Mouse (Mus musculus) liver, embryonic 12.5 days (tissue): ENCODE measurements around the gene Mrpl23. TPM values are rescaled to one million over a fixed set of nuclear protein-coding genes. Genes with fewer than 3 reads are reported as not detected.
A peak's percentile ranks its signal among the peaks of the same experiment; 100 is the strongest.

Source experiments
- ATAC-seq: fragments of 200-750 bp; cut with Nextera tagmentation; 2 replicates; pipeline ENCODE4 v1.8.0; 2017; ENCODE audit warnings: moderate number of reproducible peaks, mild to moderate bottlenecking, moderate library complexity
- H3K27ac ChIP-seq: fragments of 300-500 bp; sonication (generic); 2 replicates; pipeline ENCODE4 v1.5.1; 2016; ENCODE audit warnings: mild to moderate bottlenecking
- H3K27me3 ChIP-seq: fragments of 300-500 bp; sonication (generic); replicated peaks from 2 replicates; pipeline ENCODE4 v1.6.1; 2016; ENCODE audit warnings: mild to moderate bottlenecking, moderate library complexity
- H3K36me3 ChIP-seq: fragments of 300-500 bp; sonication (generic); 2 replicates; pipeline ENCODE4 v1.6.1; 2016; ENCODE audit warnings: mild to moderate bottlenecking, moderate library complexity
- H3K4me1 ChIP-seq: fragments of 300-500 bp; sonication (generic); 2 replicates; pipeline ENCODE4 v1.6.1; 2016
- H3K4me2 ChIP-seq: fragments of 300-500 bp; sonication (generic); 2 replicates; pipeline ENCODE4 v1.6.1; 2016; ENCODE audit warnings: mild to moderate bottlenecking, moderate library complexity
- H3K4me3 ChIP-seq: fragments of 300-500 bp; sonication (generic); 2 replicates; pipeline ENCODE4 v1.5.1; 2016; ENCODE audit warnings: mild to moderate bottlenecking, moderate library complexity
- H3K9ac ChIP-seq: fragments of 300-500 bp; sonication (generic); 2 replicates; pipeline ENCODE4 v1.6.1; 2016; ENCODE audit warnings: mild to moderate bottlenecking, moderate library complexity
- H3K9me3 ChIP-seq: fragments of 300-500 bp; sonication (generic); replicated peaks from 2 replicates; pipeline ENCODE4 v1.6.1; 2016; ENCODE audit warnings: mild to moderate bottlenecking, moderate library complexity
- WGBS: fragments of 180-500 bp; shearing (Covaris S2); methylation state at CpG from one replicate; pipeline ENCODE4 v1.1.7; 2016; ENCODE audit not compliant: insufficient replicate concordance; 5-methylcytosine and 5-hydroxymethylcytosine counted together
- polyA plus RNA-seq: library from polyadenylated mRNA; unstranded; fragments of >200 nt; fragmentation: Nextera tagmentation; extraction: Ambion mirVana; gene quantifications from 2 replicates; pipeline ENCODE4 v1.2.1, GENCODE M21; 2016

Gene Mrpl23
- 10.4 and 14.4 TPM in 2 replicates for polyA plus RNA-seq

DNA sequence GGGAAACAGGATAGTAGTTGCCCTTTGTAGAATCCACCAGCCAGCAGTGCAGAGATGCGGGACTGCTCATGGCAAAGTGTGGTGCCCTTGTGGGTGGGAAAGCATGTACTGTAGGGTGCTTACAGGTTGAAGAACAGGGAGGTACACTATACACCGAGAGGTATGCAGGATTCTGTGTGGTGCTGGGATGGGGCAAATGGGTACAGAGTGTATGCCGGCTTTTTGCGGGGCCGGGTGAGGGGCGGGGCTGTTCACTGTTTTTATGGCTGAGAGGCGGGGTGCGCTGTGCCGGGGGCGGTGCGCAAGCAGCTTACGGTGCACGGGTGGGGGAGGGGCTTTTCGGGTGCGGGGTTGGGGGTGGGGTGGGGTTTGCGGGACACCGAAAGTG, at the start of gene Mrpl23:
Gene Mrpl23, plus strand, starts transcription at position 16 of the 388 bp plus-strand sequence.
- peak within 1 kb of the TSS; percentile 92 for H3K4me2 ChIP-seq
- H3K4me3 ChIP-seq = peak within 1 kb of the TSS; percentile 84
- no peaks in the 10 kb centered on the region for H3K9me3 ChIP-seq
- peaks cover 65% of the 10 kb centered on the region for H3K4me1 ChIP-seq
- peaks cover 23% of the 10 kb centered on the region for H3K36me3 ChIP-seq
- peak within 1 kb of the TSS; percentile 91 for H3K27ac ChIP-seq
- peak within 1 kb of the TSS; percentile 85 for H3K9ac ChIP-seq
- H3K27me3 ChIP-seq = peaks cover 18% of the 10 kb centered on the region
- WGBS = 8% methylated on average over 17 of the region's 17 CpGs
- ATAC-seq = peak; percentile 30

DNA sequence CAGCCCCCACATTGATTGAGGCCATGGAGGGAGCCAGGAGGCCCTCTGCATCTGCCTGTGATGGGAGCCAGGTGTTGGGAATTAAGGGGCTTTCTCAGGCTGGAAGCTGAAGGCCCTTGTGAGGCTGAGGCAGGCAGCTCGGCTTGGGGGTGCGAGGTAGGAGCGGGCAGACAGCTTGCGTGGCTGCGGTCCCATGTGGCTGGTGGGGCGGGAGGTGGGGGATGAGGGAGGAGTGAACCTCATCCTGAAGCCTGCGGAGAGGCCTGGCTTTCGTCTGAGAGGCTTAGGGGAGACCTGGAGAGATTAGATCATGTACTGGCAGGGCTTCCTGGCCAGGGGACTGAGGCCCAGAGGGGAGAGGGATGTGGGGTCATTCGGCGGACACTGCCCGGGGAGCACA, 49.4 kb upstream of the Mrpl23 start:
- WGBS = 57% methylated on average over 11 of the region's 11 CpGs
- Histone ChIP-seq H3K4me3 (no peak overlapping the region), H3K9me3 (no peaks in the 10 kb centered on the region), H3K4me2 (no peak overlapping the region), H3K36me3 (no peaks in the 10 kb centered on the region), H3K4me1 (peaks cover 29% of the 10 kb centered on the region), H3K27ac (peak overlapping the region; percentile 65), H3K9ac (no peak overlapping the region), H3K27me3 (peaks cover 45% of the 10 kb centered on the region)
- ATAC-seq = no peak

DNA sequence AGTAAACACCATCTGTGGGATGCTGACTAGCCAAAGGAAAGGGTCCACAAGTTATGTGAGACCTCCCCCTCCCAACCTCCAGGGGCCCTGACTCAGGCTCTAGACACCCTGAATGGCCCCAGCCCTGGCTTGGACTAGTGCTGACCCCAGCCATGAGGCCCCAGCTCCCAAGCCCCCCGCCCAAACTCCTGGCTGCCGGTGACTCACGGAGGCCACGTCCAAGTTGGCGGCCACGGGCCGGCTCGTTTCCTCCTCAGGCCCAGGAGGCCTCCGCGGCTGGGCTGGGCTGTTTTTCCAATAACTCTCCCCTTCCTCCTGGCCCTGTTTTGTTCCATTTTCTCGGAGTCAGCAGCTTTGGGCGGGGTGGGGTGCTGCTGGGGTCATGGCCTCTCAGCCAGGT, 47.7 kb upstream of the Mrpl23 start:
- Histone ChIP-seq H3K4me2 (no peak overlapping the region), H3K27me3 (peaks cover 45% of the 10 kb centered on the region), H3K4me3 (no peak overlapping the region), H3K27ac (no peak overlapping the region), H3K9me3 (no peaks in the 10 kb centered on the region), H3K4me1 (peaks cover 29% of the 10 kb centered on the region), H3K36me3 (no peaks in the 10 kb centered on the region), H3K9ac (no peak overlapping the region)
- 70% methylated on average over 12 of the region's 12 CpGs for WGBS
- ATAC-seq = no peak

DNA sequence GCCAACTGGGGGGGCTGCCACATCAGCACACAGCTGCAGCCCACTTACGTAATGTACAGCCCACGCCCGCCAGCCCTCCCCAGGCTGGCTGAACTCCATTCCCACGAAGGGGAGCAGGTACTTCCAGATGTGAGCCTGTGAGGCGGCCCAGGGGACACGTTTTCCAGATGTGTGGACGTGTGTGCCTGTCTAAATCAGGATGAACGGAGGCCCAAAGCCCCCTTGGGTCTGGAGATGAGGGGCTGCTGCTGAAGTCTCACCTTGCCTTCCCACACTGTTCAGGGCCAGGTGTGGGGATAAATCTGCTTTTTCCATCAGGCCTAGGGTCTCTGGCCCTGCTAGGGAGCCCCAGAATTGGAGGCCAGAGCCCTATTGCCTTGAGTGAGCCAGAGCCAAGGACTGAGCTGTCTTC, 45.7 kb upstream of the Mrpl23 start:
- Histone ChIP-seq H3K4me1 (peaks cover 20% of the 10 kb centered on the region), H3K27me3 (peaks cover 38% of the 10 kb centered on the region), H3K27ac (no peak overlapping the region), H3K36me3 (no peaks in the 10 kb centered on the region), H3K9me3 (no peaks in the 10 kb centered on the region), H3K4me2 (no peak overlapping the region), H3K9ac (no peak overlapping the region), H3K4me3 (no peak overlapping the region)
- ATAC-seq = no peak
- WGBS = 70% methylated on average over 8 of the region's 8 CpGs

DNA sequence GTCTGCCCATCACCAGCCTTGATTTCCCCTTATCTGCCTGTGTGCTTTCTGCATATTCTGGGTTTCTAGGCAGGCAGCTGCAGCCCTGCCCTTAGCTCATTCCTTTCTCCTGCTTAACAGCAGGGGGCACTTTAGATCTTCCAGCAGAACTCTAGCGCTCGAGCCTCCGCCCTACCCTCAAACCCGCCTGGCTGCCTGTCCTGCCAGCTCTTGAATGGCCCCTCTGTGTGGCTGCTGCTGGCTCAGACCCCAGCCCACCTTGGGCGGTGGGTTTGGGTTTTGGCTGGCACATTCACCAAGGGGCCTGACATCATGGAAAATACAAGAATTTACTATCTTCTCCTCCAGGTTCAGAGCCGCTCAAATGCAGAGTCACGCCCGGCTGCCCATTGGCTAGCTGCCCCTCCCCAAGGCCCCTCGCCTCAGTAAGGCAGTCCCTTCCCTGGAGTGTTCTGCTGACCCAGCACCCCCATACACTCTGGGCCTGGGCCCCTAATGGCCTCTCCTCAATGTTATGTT, 45.1 kb upstream of the Mrpl23 start:
- Histone ChIP-seq H3K9me3 (no peaks in the 10 kb centered on the region), H3K36me3 (no peaks in the 10 kb centered on the region), H3K27ac (0 out of 2 replicates have a peak overlapping the region, but pooled peaks have one; percentile 7), H3K4me3 (no peak overlapping the region), H3K9ac (no peak overlapping the region), H3K27me3 (peaks cover 31% of the 10 kb centered on the region), H3K4me1 (peaks cover 14% of the 10 kb centered on the region; the same call in 1 of the 2 replicates), H3K4me2 (no peak overlapping the region)
- ATAC-seq = peak; percentile 48; the same call in 1 of the 2 replicates
- WGBS = 25% methylated on average over 9 of the region's 9 CpGs

DNA sequence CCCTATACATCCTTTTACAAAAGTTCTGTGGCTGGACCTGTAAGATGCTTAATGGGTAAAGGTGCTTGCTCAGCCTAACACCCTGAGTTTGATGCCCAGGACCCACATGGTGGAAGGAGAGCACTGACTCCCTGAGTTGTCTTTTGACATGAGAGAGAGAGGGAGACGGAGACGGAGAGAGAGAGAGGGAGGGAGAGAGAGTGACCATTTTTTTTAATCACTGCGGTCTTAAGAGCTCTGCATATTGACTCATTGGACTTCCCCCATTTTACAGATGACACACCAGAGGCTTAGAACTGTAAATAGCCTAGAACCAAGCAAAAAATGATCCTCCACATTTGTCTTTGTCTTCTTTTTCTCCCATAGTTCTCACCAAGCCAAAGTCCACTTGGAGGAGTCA, 44.4 kb upstream of the Mrpl23 start:
- ATAC-seq = no peak
- H3K9me3 ChIP-seq = no peaks in the 10 kb centered on the region
- H3K4me1 ChIP-seq = peaks cover 13% of the 10 kb centered on the region; the same call in 1 of the 2 replicates
- 76% methylated on average over 3 of the region's 3 CpGs for WGBS
- no peaks in the 10 kb centered on the region for H3K36me3 ChIP-seq
- no peak overlapping the region for H3K4me3 ChIP-seq
- H3K27ac ChIP-seq = no peak overlapping the region
- H3K27me3 ChIP-seq = peaks cover 26% of the 10 kb centered on the region
- no peak overlapping the region for H3K9ac ChIP-seq
- no peak overlapping the region for H3K4me2 ChIP-seq

DNA sequence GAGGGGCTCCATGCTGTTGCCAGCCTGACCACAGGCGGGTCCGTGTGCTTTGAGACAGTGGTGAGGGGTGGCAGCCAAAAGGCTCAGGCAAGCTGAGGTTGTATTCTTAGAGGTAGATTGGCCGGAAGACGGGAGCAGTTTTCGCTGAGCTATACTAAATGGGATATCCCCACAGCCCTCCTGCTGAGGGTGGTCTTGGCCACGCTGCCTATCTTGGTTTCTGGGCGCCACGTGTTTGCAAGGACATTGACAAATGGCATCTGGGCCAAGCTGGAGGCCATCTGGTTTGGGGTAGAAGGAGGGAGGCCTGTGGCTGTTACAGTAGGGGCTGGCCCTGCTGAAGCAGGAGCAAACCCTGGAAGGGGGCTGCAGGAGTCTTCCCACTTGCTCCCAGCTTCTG, 39.0 kb upstream of the Mrpl23 start:
- ATAC-seq = no peak
- H3K4me1 ChIP-seq = no peaks in the 10 kb centered on the region
- no peak overlapping the region for H3K4me3 ChIP-seq
- H3K9me3 ChIP-seq = no peaks in the 10 kb centered on the region
- H3K27ac ChIP-seq = no peak overlapping the region
- 0 out of 2 replicates have a peak, but pooled peaks cover 5% of the 10 kb centered on the region for H3K27me3 ChIP-seq
- WGBS = 74% methylated on average over 8 of the region's 8 CpGs
- no peaks in the 10 kb centered on the region for H3K36me3 ChIP-seq
- H3K4me2 ChIP-seq = no peak overlapping the region
- no peak overlapping the region for H3K9ac ChIP-seq

DNA sequence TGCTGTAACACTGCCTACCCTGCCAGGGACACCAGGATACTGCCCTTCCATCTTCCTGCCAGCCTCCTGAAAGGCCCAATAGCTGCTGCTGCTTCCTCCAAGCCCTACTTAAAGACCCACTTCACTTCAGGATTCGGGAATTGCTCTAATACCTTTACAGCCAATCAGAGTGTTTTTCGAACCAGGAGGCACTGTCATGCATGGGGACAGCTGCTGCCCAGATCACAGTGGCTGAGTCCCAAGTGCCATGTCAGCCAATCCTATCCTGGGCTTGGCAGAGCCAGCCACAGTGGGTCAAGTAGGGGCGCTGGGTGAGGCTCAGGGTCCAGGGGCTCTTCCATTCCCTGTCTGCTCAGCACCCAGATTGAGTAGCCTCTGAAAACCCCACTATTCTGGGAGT, 36.3 kb upstream of the Mrpl23 start:
- Histone ChIP-seq H3K9ac (no peak overlapping the region), H3K4me2 (no peak overlapping the region), H3K36me3 (no peaks in the 10 kb centered on the region), H3K27me3 (0 out of 2 replicates have a peak, but pooled peaks cover 5% of the 10 kb centered on the region), H3K9me3 (no peaks in the 10 kb centered on the region), H3K4me3 (no peak overlapping the region), H3K4me1 (no peaks in the 10 kb centered on the region), H3K27ac (no peak overlapping the region)
- WGBS = 50% methylated on average over 3 of the region's 3 CpGs
- ATAC-seq = no peak

DNA sequence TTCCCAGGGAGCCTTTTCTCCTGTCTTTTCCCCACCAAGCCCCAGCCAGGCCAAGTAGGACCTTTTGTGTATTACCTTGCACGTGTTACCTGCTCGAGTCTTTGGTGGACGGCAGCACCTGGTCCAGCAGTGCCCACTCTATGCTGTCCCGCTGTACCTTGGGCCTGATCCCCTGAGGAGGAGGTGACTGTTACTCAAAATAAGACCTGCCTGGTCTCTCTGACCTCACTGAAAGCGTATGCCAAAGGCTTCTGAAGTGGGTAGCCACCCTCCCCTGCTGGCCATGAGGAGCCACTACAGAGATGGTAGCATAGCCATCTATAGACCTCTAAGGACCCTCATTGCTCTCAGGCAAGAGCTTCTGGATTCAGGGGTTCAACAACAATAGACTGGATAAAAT, 35.7 kb upstream of the Mrpl23 start:
- Histone ChIP-seq H3K9ac (no peak overlapping the region), H3K27ac (no peak overlapping the region), H3K4me2 (no peak overlapping the region), H3K4me1 (no peaks in the 10 kb centered on the region), H3K9me3 (no peaks in the 10 kb centered on the region), H3K4me3 (no peak overlapping the region), H3K36me3 (no peaks in the 10 kb centered on the region), H3K27me3 (0 out of 2 replicates have a peak, but pooled peaks cover 5% of the 10 kb centered on the region)
- 73% methylated on average over 5 of the region's 5 CpGs for WGBS
- no peak for ATAC-seq

DNA sequence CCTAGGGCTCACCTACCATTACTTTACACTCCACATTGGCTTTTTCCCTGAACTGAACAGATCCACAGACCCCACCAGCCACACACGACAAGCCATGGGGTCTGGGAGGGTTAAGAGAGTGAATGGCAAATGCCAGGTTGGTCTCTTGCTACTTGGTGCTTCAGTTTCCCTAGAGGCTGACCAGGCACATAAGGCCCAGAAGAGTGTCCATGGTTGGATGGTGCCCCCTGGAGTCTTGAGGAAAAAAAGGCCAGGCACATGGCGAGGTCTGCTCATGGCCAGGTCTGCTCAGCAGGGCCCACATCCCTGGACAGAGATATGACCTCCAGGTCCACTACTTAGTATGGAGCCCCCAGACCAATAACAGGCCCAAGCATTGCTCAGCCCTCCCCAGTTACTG, 34.7 kb upstream of the Mrpl23 start:
- WGBS = 52% methylated on average over 2 of the region's 2 CpGs
- Histone ChIP-seq H3K27me3 (0 out of 2 replicates have a peak, but pooled peaks cover 5% of the 10 kb centered on the region), H3K4me2 (no peak overlapping the region), H3K9ac (no peak overlapping the region), H3K4me3 (no peak overlapping the region), H3K9me3 (no peaks in the 10 kb centered on the region), H3K27ac (no peak overlapping the region), H3K4me1 (no peaks in the 10 kb centered on the region), H3K36me3 (no peaks in the 10 kb centered on the region)
- ATAC-seq = no peak

DNA sequence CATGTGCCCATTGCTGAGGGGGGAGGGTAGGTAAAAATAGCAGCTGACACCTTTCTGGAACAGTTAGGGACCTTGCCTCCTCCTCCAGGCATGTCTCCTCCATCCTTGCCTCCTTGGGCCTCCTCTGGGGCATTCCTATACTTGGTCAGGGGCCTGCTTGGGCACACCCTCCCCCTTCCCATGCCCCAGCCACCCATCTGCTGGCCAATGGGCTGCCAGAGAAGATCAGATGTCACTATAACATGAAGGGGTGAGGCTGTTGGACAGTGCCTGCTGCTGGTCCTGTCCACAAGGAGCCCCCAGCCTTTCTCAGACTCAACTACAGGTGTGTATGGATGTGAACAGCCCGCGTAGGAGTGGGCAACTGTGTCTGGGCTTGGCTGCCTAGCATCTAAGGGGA, 33.9 kb upstream of the Mrpl23 start, which contains the start of gene Tnnt3:
Gene Tnnt3, plus strand, starts transcription at position 262 of the 400 bp plus-strand sequence.
- 82% methylated on average over 2 of the region's 2 CpGs for WGBS
- no peak within 1 kb of the TSS for H3K27ac ChIP-seq
- no peaks in the 10 kb centered on the region for H3K4me1 ChIP-seq
- H3K36me3 ChIP-seq = no peaks in the 10 kb centered on the region
- no peaks in the 10 kb centered on the region for H3K9me3 ChIP-seq
- no peak within 1 kb of the TSS for H3K4me2 ChIP-seq
- no peak for ATAC-seq
- 0 out of 2 replicates have a peak, but pooled peaks cover 5% of the 10 kb centered on the region for H3K27me3 ChIP-seq
- no peak within 1 kb of the TSS for H3K9ac ChIP-seq
- H3K4me3 ChIP-seq = no peak within 1 kb of the TSS

DNA sequence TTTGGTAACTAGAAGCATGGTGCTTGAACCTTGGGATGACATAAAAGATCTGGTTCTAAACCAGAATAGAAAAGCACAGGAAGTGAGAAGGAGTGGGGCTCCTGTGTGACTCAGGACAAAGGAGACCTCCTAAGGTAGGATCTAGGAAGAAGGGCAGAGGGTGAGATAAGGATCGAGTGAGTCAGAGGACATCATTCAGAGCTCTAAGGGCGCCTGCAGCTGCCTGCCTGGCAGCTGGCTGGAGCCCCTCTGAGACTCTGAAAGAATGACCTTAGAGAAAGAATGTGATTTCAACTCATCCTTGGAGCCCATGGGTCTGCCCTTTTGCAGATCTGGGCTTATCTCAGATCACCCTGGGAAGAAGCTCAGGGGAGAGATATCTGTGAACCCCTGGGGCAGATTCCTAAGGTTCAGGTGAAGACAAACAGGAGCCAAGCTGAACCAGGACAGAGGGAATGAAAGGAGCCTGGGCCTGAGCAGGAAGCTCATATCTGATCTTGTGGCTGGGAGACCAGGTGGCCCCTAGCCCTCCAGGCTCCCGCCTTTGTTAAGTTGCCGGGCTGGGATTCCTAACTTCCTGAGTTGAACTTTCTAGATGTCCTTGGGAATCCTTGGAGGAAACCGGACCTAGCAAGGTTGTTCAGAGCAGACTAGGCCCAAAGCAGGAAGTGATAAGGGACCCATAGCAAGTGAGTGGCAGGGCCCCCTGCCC, 33.3 kb upstream of the Mrpl23 start:
- ATAC-seq = no peak
- 37% methylated on average over 5 of the region's 5 CpGs for WGBS
- no peak overlapping the region for H3K27ac ChIP-seq

More for the DNA sequence above, 33.3 kb upstream of the Mrpl23 start:
- no peak overlapping the region for H3K4me2 ChIP-seq
- H3K4me3 ChIP-seq = no peak overlapping the region
- H3K9me3 ChIP-seq = no peaks in the 10 kb centered on the region
- no peak overlapping the region for H3K9ac ChIP-seq
- H3K36me3 ChIP-seq = no peaks in the 10 kb centered on the region
- H3K4me1 ChIP-seq = no peaks in the 10 kb centered on the region
- H3K27me3 ChIP-seq = 0 out of 2 replicates have a peak, but pooled peaks cover 5% of the 10 kb centered on the region
